Mouse (Mus musculus) large intestine, adult 2 months (tissue): ENCODE data around the gene Exosc10. TPM values are rescaled to one million over a fixed set of nuclear protein-coding genes. Genes with fewer than 3 reads are reported as not detected.

Experiments
- DNase-seq: peaks from one replicate; pipeline ENCODE4 v3.0.0-alpha.2; 2012; ENCODE audit warnings: low read depth, low spot score
- whole genome bisulfite sequencing: fragments of 180-500 bp; shearing (Covaris S2); methylation state at CpG from one replicate; pipeline ENCODE4 v1.1.7; 2018; 5-methylcytosine and 5-hydroxymethylcytosine counted together
- polyA plus RNA-seq: library from polyadenylated mRNA; depleted of rRNA; stranded (reverse); fragments of >200 nt; gene quantifications from 2 replicates; pipeline ENCODE4 v1.2.3, GENCODE M21; 2012

Gene Exosc10
- polyA plus RNA-seq, 1 experiment: 20.1 TPM

- 94% methylated on average over 12 of the region's 12 CpGs for WGBS
- no peak for DNase-seq
Observed at GRCm38 (mm10) chr4:148563595-148563994, 5.4 kb downstream of the Exosc10 start.

GRCm38 (mm10) chr4:148570138-148570537 is 11.9 kb downstream of the Exosc10 start:
- DNase-seq: no peak
- 79% methylated on average over 10 of the region's 10 CpGs for WGBS

GRCm38 (mm10) chr4:148570693-148571295 is 12.6 kb downstream of the Exosc10 start:
- DNase-seq: no peak
- WGBS: 91% methylated on average over 9 of the region's 9 CpGs

- no peak for DNase-seq
- WGBS: 84% methylated on average over 7 of the region's 7 CpGs
Observed at GRCm38 (mm10) chr4:148573222-148573621, 15.0 kb downstream of the Exosc10 start.

- WGBS: 80% methylated on average over 9 of the region's 9 CpGs
- DNase-seq: no peak
Observed at GRCm38 (mm10) chr4:148580765-148581164, 22.5 kb downstream of the Exosc10 start.

GRCm38 (mm10) chr4:148581422-148581821 is 23.2 kb downstream of the Exosc10 start:
- DNase-seq: no peak
- 87% methylated on average over 5 of the region's 5 CpGs for WGBS

- WGBS: 54% methylated on average over 4 of the region's 4 CpGs
Observed at GRCm38 (mm10) chr4:148583257-148583656, 25.0 kb downstream of the Exosc10 start.

GRCm38 (mm10) chr4:148586648-148587047 is 28.4 kb downstream of the Exosc10 start:
- DNase-seq: no peak
- WGBS: 57% methylated on average over 9 of the region's 9 CpGs

More at GRCm38 (mm10) chr4:148583257-148583656, 25.0 kb downstream of the Exosc10 start:
- no peak for DNase-seq

GRCm38 (mm10) chr4:148588793-148589192 is 30.6 kb downstream of the Exosc10 start:
- WGBS: 74% methylated on average over 9 of the region's 9 CpGs
- DNase-seq: no peak

- 30% methylated on average over 8 of the region's 8 CpGs for WGBS
- peak; percentile 53 for DNase-seq
Observed at GRCm38 (mm10) chr4:148589565-148589964, 31.3 kb downstream of the Exosc10 start.

GRCm38 (mm10) chr4:148590421-148591170 is 32.4 kb downstream of the Exosc10 start:
- 2% methylated on average over 18 of the region's 18 CpGs for WGBS
- DNase-seq: peak; percentile 11

- under 1% methylated on average over 49 of the region's 50 CpGs for WGBS
- peak; percentile 82 for DNase-seq
Observed at GRCm38 (mm10) chr4:148591171-148591630, 33.0 kb downstream of the Exosc10 start, which contains the start of gene Srm. TSS of gene Srm (plus strand) at chr4:148591503.

GRCm38 (mm10) chr4:148591637-148592380 is 33.6 kb downstream of the Exosc10 start:
- DNase-seq: no peak
- under 1% methylated on average over 53 of the region's 53 CpGs for WGBS

GRCm38 (mm10) chr4:148593996-148594395 is 35.8 kb downstream of the Exosc10 start:
- 93% methylated on average over 11 of the region's 11 CpGs for WGBS

GRCm38 (mm10) chr4:148595916-148596315 is 37.7 kb downstream of the Exosc10 start:
- DNase-seq: no peak
- WGBS: 78% methylated on average over 6 of the region's 6 CpGs

More at GRCm38 (mm10) chr4:148593996-148594395, 35.8 kb downstream of the Exosc10 start:
- no peak for DNase-seq

- 98% methylated on average over 3 of the region's 3 CpGs for WGBS
- no peak for DNase-seq
Observed at GRCm38 (mm10) chr4:148596731-148597130, 38.5 kb downstream of the Exosc10 start.

GRCm38 (mm10) chr4:148598826-148599225 is 40.6 kb downstream of the Exosc10 start:
- 93% methylated on average over 12 of the region's 12 CpGs for WGBS
- no peak for DNase-seq

- no peak for DNase-seq
- WGBS: 75% methylated on average over 4 of the region's 4 CpGs
Observed at GRCm38 (mm10) chr4:148600316-148600715, 42.1 kb downstream of the Exosc10 start.

- WGBS: 75% methylated on average over 4 of the region's 4 CpGs
Observed at GRCm38 (mm10) chr4:148601871-148602270, 43.6 kb downstream of the Exosc10 start.

More at GRCm38 (mm10) chr4:148601871-148602270, 43.6 kb downstream of the Exosc10 start:
- DNase-seq: no peak
